Mouse (Mus musculus): Measurements from ENCODE around the gene Ctdsp1. TPM values are rescaled to one million over a fixed set of nuclear protein-coding genes. Genes with fewer than 3 reads are reported as not detected.

Gene Ctdsp1
- total RNA-seq, 1 experiment, result 17.9 TPM

DNA sequence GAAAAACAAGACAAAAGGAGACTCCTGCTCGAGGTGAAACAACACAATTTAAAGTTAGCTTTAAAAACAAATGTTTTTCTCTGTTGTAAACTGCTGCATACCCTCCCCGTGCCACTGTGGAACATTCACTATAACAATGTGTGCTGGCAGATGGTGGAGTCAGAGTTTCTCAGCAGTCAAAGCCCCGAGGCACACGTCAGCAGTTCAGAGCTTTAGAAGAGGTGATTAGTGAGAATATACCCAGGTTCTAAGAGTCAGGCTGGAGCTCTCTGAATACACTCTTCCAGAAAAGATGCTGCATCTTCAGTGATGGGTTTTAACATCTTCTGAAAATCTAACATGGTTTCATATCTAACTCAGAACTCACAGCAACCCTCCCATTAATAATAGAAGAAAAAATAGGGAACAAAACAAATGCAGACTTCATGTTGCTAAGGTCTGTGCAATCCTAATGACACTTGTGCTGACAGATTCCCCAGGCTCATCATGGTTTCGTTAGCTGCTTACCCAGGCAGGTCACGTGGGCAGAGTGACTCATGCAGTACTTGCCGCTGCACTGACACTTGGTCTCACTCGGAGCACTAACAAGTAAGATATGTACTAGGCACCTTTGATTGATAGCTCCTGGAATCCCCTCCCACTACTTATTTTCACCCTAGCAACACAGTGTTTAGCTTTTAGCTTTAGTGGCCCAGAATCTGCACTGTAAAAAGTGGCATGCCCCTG, 46.6 kb downstream of the Ctdsp1 start:
- TF ChIP-seq MAFK (IDR thresholded peaks at IDR 0.05; ENCODE audit: insufficient read depth, low read depth, low read length) (no peak), CHD2 (IDR thresholded peaks at IDR 0.05; ENCODE audit: low read depth, low read length) (no peak), ZNF384 (IDR thresholded peaks at IDR 0.05; ENCODE audit: low read depth, low read length) (no peak), HCFC1 (IDR thresholded peaks at IDR 0.05; ENCODE audit: borderline replicate concordance, insufficient read depth, low read length) (no peak)
- no peaks in the 10 kb centered on the region for H3K4me1 ChIP-seq (ENCODE audit: control insufficient read depth in 2 of 2, insufficient read depth in 2 of 2, low read length in 2 of 2, poor library complexity in 1 of 2)
- no peak overlapping the region for H3K4me3 ChIP-seq (ENCODE audit: insufficient read depth in 1 of 2, low read depth in 1 of 2, low read length in 2 of 2, poor library complexity in 1 of 2, severe bottlenecking in 1 of 2)
- H3K9me3 ChIP-seq (ENCODE audit: control insufficient read depth, insufficient read depth, low read depth, low read length), result no peaks in the 10 kb centered on the region
- no peak overlapping the region for H3K9ac ChIP-seq (ENCODE audit: insufficient read depth, low read depth, low read length, poor library complexity, severe bottlenecking)
- in situ Hi-C loops (cut with MboI; ENCODE audit: low sequenced_read_pairs in 2 of 2, unreplicated experiment in 2 of 2), result no loop called here
- H3K36me3 ChIP-seq (ENCODE audit: control insufficient read depth, insufficient read depth, low read length, poor library complexity, severe bottlenecking), result peaks cover 27% of the 10 kb centered on the region
- H3K27ac ChIP-seq (ENCODE audit: insufficient read depth, low read depth, low read length, poor library complexity, severe bottlenecking), result no peak overlapping the region
- DNase-seq (ENCODE audit: low read depth, low spot score), result no peak

DNA sequence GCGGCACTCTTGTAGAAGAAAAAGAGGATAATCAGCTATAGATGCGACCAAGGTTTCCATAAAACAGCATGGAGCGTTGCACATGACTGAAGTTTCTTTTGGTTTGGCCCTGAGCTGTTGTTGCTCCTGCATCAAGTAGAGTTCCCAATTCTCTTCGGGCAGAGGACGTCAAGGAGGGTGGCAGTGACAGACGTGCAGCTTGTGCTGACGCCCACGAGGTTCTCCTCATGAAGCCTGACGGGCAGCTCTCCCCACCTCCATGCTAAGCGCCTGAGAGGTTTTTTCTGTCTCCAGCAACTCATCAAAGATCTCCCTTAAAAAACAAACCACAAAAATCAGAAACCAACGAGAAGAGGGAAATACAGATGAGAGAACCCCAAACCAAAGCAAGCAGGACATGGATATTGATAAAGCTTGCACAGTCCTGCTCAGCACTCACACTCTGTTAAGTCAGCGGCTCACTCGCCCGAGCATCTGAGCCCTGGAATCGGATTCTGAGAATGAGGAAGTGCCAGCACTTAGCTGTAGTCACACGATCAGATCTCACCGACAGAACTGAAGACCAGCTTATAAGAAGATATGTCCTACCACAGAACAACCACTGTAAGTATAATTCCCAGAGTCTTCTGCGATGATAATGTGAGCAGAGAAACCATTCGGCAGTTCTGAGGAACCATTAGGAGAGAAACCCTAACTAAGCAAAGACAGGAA, 48.0 kb downstream of the Ctdsp1 start:
- H3K4me3 ChIP-seq (ENCODE audit: insufficient read depth in 1 of 2, low read depth in 1 of 2, low read length in 2 of 2, poor library complexity in 1 of 2, severe bottlenecking in 1 of 2), result no peak overlapping the region
- H3K4me1 ChIP-seq (ENCODE audit: control insufficient read depth in 2 of 2, insufficient read depth in 2 of 2, low read length in 2 of 2, poor library complexity in 1 of 2), result no peaks in the 10 kb centered on the region
- H3K27ac ChIP-seq (ENCODE audit: insufficient read depth, low read depth, low read length, poor library complexity, severe bottlenecking), result no peak overlapping the region
- H3K9ac ChIP-seq (ENCODE audit: insufficient read depth, low read depth, low read length, poor library complexity, severe bottlenecking), result no peak overlapping the region
- in situ Hi-C loops (cut with MboI; ENCODE audit: low sequenced_read_pairs in 2 of 2, unreplicated experiment in 2 of 2), result no loop called here
- DNase-seq (ENCODE audit: low read depth, low spot score), result no peak
- no peak for TF ChIP-seq ZNF384 (IDR thresholded peaks at IDR 0.05; ENCODE audit: low read depth, low read length)
- TF ChIP-seq HCFC1 (IDR thresholded peaks at IDR 0.05; ENCODE audit: borderline replicate concordance, insufficient read depth, low read length), result no peak
- no peak for TF ChIP-seq ZC3H11A (IDR thresholded peaks at IDR 0.05; ENCODE audit: borderline replicate concordance, low read depth, low read length)
- TF ChIP-seq MAFK (IDR thresholded peaks at IDR 0.05; ENCODE audit: insufficient read depth, low read depth, low read length), result no peak
- peaks cover 22% of the 10 kb centered on the region for H3K36me3 ChIP-seq (ENCODE audit: control insufficient read depth, insufficient read depth, low read length, poor library complexity, severe bottlenecking)
- no peaks in the 10 kb centered on the region for H3K9me3 ChIP-seq (ENCODE audit: control insufficient read depth, insufficient read depth, low read depth, low read length)

DNA sequence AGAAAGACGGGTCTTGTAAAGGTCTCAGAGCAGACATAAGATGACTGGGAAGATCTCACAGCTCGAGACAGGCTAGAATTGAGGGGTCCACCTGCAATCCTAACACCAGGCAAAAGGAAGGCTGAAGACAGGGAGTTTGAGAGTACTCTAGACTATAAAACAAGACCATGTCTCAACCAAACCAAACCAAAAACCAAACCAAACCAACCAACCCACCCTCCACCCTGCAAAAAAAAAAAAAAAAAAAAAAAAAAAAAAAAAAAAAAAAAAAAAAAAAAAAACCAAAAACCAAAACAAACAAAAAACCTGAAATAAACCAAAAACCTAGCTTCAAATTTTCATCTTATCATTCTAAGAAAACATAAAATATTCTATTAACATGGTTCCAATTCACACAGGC, 53.2 kb downstream of the Ctdsp1 start:
- no peaks in the 10 kb centered on the region for H3K9me3 ChIP-seq (ENCODE audit: control insufficient read depth, insufficient read depth, low read depth, low read length)
- DNase-seq (ENCODE audit: low read depth, low spot score), result no peak
- in situ Hi-C loops (cut with MboI; ENCODE audit: low sequenced_read_pairs in 2 of 2, unreplicated experiment in 2 of 2), result no loop called here
- H3K36me3 ChIP-seq (ENCODE audit: control insufficient read depth, insufficient read depth, low read length, poor library complexity, severe bottlenecking), result peaks cover 11% of the 10 kb centered on the region
- H3K9ac ChIP-seq (ENCODE audit: insufficient read depth, low read depth, low read length, poor library complexity, severe bottlenecking), result no peak overlapping the region
- TF ChIP-seq ZNF384 (IDR thresholded peaks at IDR 0.05; ENCODE audit: low read depth, low read length) (peak; percentile 83), MAFK (IDR thresholded peaks at IDR 0.05; ENCODE audit: insufficient read depth, low read depth, low read length) (no peak)
- H3K27ac ChIP-seq (ENCODE audit: insufficient read depth, low read depth, low read length, poor library complexity, severe bottlenecking), result no peak overlapping the region
- no peaks in the 10 kb centered on the region for H3K4me1 ChIP-seq (ENCODE audit: control insufficient read depth in 2 of 2, insufficient read depth in 2 of 2, low read length in 2 of 2, poor library complexity in 1 of 2)
- H3K4me3 ChIP-seq (ENCODE audit: insufficient read depth in 1 of 2, low read depth in 1 of 2, low read length in 2 of 2, poor library complexity in 1 of 2, severe bottlenecking in 1 of 2), result no peak overlapping the region

Other genes starting within 250 kb of the Ctdsp1 start
- gene Cxcr2, start 237.5 kb upstream of the Ctdsp1 start, total RNA-seq (2012; rRNA removed), result 0.22 TPM in 1 of 2 replicates, not detected in the other
- 0.21 TPM in 1 of 2 replicates, not detected in the other for gene Cxcr1, start 196.9 kb upstream of the Ctdsp1 start, total RNA-seq (2012; rRNA removed)
- 67.5 and 100 TPM in 2 replicates for gene Arpc2, start 155.4 kb upstream of the Ctdsp1 start, total RNA-seq (2012; rRNA removed)
- 0.45 and 0.95 TPM in 2 replicates for gene Gpbar1, start 113.0 kb upstream of the Ctdsp1 start, total RNA-seq (2012; rRNA removed)
- 127 and 138 TPM in 2 replicates for gene Aamp, start 106.8 kb upstream of the Ctdsp1 start, total RNA-seq (2012; rRNA removed)
- gene Pnkd, start 106.6 kb upstream of the Ctdsp1 start, total RNA-seq (2012; rRNA removed), result 63.9 and 84.4 TPM in 2 replicates
- gene Tmbim1, start 85.9 kb upstream of the Ctdsp1 start, total RNA-seq (2012; rRNA removed), result 38.0 and 41.9 TPM in 2 replicates
- gene Catip, start 29.4 kb upstream of the Ctdsp1 start, total RNA-seq (2012; rRNA removed), result 7.3 and 9.1 TPM in 2 replicates
- 19.9 and 44.4 TPM in 2 replicates for gene Slc11a1, start 16.3 kb upstream of the Ctdsp1 start, total RNA-seq (2012; rRNA removed)
- 1.2 and 1.4 TPM in 2 replicates for gene Vil1, start 17.9 kb downstream of the Ctdsp1 start, total RNA-seq (2012; rRNA removed)
- gene Cnot9, start 114.5 kb downstream of the Ctdsp1 start, total RNA-seq (2012; rRNA removed), result 41.1 and 57.1 TPM in 2 replicates
- gene Plcd4, start 151.4 kb downstream of the Ctdsp1 start, total RNA-seq (2012; rRNA removed), result 1.2 and 1.5 TPM in 2 replicates
- gene Usp37, start 152.8 kb downstream of the Ctdsp1 start, total RNA-seq (2012; rRNA removed), result 36.7 and 44.8 TPM in 2 replicates
- 15.9 and 16.5 TPM in 2 replicates for gene Zfp142, start 196.7 kb downstream of the Ctdsp1 start, total RNA-seq (2012; rRNA removed)
- 14.6 and 15.3 TPM in 2 replicates for gene Bcs1l, start 196.8 kb downstream of the Ctdsp1 start, total RNA-seq (2012; rRNA removed)
- 20.5 and 29.7 TPM in 2 replicates for gene Rnf25, start 209.9 kb downstream of the Ctdsp1 start, total RNA-seq (2012; rRNA removed)
- 1.6 and 1.7 TPM in 2 replicates for gene Stk36, start 209.9 kb downstream of the Ctdsp1 start, total RNA-seq (2012; rRNA removed)

Data from ES-E14 (cell line).